Mouse (Mus musculus) lung, postnatal 0 days (tissue): ENCODE data around the gene Plekhb2.

Experiments
- CTCF ChIP-seq: IDR thresholded peaks from 2 replicates; pipeline ENCODE4 v1.5.1; 2016; ENCODE audit warnings: antibody characterized with exemption, mild to moderate bottlenecking
- EP300 ChIP-seq: IDR thresholded peaks from 2 replicates; pipeline ENCODE4 v1.6.1; 2016; ENCODE audit warnings: antibody characterized with exemption, mild to moderate bottlenecking, control low read depth

DNA sequence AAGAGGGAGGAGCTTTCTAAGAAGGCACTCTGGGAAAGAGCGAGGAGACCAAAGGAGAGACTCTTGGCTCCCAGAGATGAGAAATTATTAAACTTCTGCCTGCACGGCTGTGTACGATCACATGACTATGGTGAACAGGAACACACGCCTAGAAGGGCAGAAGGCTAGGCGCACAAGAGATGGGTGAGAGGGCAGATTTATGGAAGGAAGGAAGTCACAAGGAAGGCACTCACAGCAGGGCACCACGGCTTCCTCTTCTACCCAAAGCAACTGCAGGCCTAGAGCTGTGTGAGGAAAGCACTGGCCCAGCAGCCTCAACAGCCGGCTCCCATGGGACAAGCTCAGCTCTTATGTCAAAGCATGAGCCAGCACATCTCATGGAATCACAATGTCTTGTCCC, 21.9 kb upstream of the Plekhb2 start:
- no peak for TF ChIP-seq CTCF
- no peak for TF ChIP-seq EP300
